Mouse (Mus musculus): ENCODE results near the gene Supt4a.

Supt4a gene

DNA sequence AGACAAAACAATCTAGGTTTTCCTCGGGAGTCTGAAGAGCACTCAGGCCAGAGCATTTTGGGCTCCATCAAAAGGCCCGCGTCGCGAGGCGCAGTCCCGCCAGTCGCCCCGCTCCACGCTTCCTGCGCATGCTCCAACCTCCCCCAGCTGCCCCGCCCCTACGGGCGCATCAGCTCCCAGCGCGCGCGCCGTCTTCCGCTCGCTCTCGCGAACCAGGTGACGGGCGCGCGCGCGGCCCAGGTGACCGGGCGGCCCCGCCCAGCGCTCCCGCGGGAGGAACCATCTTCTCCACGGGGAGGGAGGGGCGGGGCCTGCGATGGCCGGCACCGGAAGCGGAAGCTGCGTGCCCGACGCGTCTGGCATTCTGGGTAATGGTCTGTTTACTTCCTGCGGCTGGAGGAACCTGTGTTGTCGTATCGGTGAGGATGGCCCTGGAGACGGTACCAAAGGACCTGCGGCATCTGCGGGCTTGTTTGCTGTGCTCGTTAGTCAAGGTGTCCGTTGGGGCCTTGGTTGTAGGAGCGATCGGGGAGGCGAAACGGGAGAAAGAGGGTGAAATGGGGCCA lies at the start of gene Supt4a:
TSS of gene Supt4a (plus strand) at position 378 of the 566 bp plus-strand sequence.
- WGBS: under 1% methylated on average over 56 of the region's 57 CpGs

DNA sequence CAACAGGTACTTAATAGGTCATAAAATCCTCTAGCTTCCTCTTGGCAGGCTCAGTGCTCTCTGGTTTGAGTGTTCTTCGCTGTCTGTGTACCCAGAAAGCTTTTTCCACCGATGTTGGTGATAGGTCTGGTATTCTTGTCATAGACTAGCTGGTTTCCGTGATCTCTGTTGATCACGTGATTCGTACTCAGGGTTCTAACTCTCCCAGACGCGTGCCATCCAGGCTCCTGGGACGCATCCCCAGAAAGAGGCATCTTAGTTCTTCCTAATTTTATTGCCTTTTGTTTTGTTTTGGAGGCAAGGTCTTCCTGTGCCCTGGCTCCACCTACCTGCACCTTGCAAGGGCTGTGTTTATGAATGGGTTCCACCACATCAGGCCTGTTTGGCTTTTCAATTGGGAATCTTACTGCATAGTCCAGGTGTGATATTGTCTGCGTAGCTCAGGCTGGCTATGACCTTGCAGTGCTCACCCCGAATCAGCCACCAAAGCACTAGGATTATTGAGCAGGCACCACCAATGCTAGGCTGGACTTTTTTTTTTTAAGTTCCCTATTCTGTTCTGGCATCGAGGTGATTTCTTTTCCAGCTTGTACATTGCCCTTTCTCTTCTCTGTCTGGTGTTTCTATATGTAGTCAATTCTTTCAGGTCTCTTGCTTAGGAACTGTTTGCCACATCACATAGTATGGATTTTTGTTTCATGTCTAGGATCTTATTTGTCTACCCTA lies 48.7 kb upstream of the Supt4a start:
- 85% methylated on average over 11 of the region's 11 CpGs for WGBS

DNA sequence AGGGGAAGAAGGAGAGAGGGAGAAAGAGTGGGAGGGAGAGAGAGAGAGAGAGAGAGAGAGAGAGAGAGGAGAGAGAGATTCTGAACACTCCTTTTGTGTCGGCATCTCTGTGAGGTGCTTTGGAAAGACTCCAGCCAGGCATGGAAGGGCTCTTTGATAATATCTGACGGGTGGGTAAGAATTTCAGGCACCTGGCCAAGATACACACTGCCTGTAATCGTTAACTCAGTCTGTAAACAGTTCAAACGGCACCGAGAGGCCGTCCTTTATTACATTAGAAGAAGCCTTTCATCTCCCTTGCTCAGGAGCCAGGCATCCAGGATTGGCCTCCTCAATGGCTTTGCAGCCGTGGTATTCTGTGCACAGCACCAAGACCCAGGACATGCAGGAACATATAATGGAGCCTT lies 47.9 kb upstream of the Supt4a start:
- WGBS: 44% methylated on average over 7 of the region's 7 CpGs

DNA sequence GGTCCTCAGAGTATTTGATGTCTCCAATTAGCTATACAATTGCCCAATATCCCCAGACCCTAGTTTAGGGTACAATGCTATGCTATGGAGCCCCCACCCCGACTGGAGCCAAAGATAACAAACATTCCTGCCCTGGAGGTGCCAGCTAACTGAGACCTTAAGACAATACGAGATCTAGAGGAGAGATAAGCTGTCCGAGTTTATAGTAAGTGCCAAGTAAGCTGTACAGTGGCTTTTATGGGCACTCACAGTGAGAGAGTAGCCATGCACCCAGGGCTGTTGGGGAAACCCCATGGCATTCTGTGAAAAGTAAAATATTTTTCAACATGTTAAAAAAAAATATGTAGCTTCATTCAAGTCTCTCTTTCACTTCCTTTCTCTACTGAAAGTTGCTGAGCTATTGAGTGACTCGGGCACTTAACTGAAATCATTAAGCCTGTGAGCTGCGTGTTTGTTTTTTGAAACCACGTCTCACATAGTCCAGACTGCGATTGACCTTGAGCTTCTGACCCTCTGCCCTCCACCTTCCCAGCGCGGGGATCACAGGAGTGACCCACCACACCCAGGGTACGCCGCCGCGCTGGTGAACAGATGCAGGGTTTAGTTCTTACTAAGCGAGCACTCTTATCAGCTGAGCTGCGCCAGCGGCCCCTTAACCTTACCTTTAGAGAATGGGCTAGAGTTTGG lies 47.2 kb upstream of the Supt4a start:
- WGBS: 77% methylated on average over 16 of the region's 16 CpGs

DNA sequence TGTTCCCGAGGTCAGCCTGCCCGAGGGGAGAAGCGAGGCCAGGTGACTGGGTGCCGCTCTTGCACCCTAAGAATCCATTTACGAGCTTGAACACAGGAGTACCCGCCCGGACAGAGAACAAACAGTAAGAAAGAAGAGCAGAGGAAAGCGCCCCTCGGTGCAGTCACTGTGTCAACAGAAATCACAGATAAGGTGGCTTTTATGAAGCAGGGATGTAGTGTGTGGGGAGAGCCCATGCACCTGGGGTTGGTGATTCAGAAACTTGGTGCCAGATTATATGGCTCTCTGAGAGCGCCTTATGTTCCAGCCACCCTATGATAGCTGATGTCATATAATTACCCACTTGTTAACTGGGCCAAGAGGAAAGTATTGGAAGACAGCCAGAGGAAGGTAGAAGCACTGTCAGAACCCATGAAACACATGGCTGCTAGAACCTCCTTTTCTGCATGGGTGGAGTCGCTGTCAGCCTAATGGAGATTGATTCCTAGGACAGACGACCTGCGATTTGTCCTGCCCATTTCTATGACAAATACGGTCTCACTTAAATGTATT lies 40.1 kb upstream of the Supt4a start:
- 88% methylated on average over 14 of the region's 14 CpGs for WGBS

DNA sequence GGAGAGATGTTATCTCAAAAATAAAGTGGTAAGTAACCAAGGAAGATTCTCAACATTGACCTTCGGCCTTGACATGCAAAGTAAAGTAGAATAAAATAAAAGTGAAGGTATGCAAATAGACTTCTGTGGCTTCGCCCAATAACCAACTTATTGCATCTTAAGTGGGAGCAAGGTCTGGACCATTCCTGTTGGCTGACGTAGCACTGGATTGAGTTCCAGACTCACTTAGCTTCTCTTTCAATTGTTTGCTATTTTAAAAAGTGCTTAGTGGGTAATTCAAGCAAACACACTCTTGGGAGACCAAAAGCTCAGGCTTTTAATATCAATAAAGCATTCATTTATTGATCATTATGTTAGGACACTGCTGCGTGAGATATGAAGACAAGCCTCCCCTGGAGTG lies 39.2 kb upstream of the Supt4a start:
- 89% methylated on average over 4 of the region's 4 CpGs for WGBS

DNA sequence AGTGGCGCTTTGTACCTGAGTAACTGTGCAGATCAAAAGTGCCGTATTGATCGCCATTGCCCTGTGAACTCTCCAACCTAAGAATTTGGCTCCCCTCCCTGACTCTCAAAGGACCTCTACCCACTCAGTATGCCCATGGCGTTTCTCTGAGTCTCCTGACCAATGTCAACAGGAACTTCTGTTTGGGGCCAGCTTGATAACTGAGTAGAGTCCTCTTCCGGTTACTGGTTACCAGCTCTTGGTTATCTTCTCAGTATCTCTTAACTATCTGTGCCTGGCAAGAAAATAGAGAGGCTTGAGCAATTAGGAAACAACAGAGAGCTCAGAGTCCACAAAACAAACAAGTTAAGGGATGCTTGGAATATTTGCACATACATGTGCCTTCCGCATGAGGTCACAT lies 36.2 kb upstream of the Supt4a start:
- WGBS: 88% methylated on average over 6 of the region's 6 CpGs

DNA sequence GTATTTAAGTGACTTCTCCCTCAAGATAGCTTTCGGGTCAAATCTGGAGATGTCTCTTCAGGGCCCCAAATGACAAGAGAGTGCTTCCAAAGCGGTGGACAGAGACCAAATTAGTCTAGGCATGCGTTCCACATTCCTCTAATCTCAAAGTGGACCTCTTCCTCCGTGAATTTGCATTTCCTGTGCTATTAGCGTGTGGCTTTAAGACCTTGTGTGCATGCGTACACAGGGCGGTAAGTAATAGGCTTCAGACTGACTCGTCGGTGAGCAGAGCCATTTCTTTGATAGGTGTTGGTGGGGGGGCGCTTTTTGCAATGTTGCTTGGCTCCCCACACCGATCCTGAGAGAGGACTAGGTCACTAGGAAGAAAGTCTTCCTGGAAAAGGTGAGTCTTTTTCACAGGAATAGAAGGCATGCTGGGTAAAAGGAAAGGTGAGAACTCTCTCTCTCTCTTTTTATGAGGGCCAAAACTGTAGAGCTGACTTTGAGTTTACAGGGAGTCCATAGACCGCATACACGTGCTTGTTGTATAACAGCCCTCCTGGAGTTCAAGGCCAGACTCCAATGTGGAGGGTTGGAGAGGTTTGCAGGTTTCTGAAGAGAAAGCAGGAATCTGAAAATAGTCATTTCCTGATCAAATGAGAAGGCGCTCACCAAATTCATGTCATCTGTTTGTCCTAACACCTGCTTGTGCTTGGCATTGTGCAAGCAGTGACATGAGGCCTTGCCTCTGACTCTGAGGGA lies 35.3 kb upstream of the Supt4a start:
- WGBS: 86% methylated on average over 14 of the region's 14 CpGs

DNA sequence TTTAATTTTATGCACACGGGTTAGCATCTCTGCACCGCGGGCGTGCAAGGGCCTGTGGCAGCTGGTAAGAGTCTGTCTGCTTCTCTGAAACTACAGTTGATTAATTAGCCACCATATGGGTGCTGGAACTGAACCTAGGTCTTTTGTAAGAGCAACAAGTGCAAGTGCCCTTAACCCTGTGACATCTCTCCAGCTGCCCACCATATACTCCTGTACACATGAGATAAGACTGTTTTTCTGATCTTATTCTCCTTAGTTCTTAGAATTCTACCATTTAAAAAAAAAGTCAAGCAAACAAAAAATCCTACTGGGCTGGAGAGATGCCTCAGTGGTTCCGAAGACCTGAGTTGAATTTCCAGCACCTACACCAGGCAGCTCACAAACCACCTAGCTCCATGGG lies 33.7 kb upstream of the Supt4a start:
- WGBS: 84% methylated on average over 5 of the region's 5 CpGs

DNA sequence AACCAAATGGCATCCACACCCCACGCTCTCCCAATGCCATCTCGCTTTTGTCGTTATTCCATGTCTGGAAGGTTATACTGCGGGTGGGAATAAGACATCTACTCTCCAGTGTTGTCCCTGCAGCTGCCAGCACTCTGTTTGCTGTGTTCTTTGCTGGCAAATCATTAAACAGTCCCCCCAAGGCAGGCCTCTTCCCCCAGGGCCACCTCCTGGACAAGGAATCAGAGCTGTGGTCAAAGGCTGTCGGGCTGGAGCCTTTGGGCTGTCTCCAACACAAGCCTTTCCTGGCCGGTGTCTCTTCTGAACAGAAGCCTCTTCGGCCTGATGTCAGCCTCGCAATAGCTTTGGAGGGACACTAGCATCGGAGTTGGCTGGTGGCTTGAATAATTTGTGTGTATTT lies 33.1 kb upstream of the Supt4a start:
- 72% methylated on average over 9 of the region's 9 CpGs for WGBS

DNA sequence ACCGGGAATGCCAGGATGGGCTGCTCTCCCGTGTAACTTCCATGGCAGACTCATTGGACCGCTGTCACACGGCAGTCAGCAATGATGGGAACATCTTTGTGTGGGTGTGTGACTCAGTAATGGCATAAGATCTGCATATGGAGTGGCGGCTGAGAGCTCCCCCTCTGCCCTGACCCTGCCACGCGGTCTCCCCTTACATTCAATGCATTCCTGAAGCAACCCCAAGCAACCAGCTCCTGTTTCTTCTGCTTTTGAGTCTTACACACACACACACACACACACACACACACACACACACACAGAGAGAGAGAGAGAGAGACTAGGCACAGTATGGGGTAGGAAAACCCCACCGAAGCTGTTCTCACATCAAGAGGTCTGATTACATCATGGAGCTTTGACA lies 29.8 kb upstream of the Supt4a start:
- 60% methylated on average over 8 of the region's 8 CpGs for WGBS

DNA sequence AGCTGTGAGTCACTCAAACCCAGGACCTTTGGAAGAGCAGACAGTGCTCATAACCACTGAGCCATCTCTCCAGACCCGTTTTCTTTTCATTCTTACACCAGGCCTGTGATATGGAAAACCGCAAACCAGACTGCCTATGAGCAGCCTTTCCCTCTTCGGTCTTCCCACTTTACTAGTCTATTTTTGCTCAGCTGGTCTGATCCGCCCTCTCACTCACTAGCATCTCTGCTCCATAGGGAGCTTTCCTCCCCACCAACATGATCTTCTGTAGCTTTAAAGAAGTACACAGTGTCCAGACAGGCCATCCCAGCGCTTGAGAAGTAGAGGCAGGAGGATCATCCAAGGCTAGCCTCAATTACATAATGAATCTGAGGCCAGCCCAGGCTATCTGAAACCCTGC lies 28.4 kb upstream of the Supt4a start:
- 41% methylated on average over 5 of the region's 5 CpGs for WGBS

DNA sequence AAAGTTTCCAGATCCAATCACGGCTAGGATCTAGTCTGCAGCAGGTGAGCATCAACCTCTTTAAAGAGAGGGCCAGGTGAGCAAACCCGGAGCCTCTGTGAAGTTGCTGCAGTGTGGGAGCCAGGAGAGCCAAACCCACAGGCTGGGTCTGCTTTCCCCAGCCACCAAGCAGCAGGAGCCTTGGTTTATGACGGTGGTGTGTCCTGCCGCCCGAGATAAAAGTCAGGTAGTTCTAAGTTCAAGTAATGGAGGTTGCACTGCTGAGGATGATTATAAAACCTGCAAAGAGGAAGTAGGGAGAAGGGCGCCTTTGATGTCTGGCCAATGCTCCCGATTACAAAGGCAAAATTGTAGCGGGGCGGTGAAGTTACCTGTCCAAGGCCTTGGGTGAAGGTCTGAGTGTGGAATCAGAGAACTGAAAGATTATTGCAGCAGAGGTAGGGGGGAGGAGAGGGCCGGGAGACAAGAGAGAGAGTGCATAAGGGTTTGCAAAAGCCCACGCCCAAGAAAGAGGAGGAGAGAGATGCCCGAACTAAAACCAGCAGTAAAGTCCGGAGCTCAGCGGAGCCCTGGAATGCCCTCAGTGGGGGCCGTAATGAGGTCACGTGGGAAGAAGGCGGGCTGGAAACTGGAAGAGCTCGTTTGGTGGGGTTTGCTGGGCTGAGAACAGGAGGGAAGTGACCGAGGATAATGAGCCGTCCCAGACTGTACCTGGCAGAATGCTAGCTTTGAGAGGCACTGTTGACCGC lies 27.7 kb upstream of the Supt4a start:
- 27% methylated on average over 21 of the region's 21 CpGs for WGBS

DNA sequence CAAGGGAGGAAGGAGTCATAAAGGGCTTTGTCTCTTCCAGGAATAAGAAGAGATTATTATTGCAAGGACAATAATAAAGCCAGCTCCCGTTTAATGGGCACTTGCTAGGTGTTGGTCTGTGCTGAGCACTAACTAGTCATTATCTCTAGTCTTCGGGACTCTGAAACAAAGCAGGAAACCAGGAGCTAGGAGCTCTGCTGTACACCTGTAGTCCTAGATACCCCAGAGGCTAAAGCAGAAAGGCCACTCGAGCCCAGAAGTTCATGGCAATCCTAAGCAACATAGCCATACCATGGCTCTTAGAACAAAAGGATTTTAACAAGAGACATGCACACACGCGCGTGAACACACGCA lies 27.1 kb upstream of the Supt4a start:
- WGBS: 72% methylated on average over 7 of the region's 7 CpGs

DNA sequence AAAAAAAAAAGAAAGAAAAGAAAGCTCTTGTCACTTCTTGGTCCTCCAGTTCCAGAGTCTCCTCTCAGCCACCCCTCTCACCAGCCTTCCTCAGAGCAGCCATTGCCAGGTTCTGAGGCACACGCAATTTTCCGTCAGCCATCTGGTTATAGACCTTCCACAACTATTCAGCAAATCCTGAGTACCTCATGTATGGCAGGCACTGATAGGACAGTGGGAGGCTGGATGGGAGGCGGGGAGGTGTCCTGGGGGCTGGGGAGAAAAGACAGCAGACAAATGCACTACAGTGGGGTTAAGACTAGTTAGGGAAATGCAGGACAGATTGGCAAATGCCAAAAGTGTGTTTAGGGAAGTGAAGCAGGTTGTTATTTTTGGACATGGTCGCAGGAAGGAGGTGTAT lies 25.2 kb upstream of the Supt4a start:
- WGBS: 75% methylated on average over 4 of the region's 4 CpGs

DNA sequence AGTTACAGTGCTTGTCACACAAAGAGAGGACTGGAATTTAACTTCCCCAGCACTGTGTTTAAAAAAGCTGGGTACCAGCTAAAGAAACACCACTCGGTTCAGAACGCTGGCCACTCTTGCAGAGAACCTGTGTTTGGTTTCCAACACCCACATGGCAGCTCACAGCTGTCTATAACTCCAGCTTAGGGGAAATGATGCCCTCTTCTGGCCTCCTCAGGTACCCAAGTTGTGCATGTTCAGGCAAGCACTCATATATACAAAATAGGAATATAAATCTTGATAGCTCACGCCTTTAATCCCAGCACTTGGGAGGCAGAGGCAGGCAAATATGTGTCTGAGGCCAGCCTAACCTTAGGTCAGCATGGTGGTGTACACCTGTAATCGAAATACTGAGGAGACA lies 21.4 kb upstream of the Supt4a start:
- 89% methylated on average over 4 of the region's 4 CpGs for WGBS

DNA sequence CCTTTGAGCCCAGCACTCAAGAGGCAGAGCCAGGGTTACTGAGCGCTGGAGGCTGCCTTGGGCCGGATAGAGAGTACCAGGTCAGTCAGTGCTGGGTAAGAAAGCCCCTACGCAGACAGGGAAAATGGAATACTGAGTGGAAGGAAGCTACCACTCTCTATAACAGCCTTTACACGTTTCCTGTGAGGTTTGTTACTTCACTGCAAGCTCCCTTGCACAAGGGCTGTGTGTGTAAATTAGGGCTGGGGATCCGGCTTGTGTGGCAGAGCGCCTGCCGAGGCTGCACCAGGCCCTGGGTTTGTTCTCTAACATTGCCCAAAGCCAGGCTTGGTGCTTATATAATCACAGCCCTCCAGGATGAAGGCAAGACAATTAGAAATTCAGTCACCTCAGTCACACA lies 17.8 kb upstream of the Supt4a start:
- 82% methylated on average over 7 of the region's 7 CpGs for WGBS

DNA sequence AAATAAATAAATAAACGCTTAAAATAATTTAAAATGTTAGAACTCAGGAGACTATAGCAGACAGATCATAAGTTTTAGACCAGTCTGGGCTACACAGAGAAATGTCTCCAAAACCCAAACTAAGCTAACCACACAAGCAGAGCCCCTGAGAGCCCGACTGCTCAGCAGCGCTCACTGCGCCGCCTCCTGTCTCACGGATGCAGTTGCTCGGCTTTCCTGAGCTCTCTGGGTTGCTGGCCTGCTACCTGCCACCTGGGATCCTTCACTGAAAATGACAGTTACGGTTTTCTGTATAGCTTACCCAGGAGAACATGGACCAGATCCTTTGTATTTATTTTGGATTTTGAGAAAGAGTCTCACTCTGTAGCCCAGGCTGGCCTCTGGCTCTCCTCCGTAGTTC lies 17.0 kb upstream of the Supt4a start:
- 81% methylated on average over 9 of the region's 9 CpGs for WGBS

DNA sequence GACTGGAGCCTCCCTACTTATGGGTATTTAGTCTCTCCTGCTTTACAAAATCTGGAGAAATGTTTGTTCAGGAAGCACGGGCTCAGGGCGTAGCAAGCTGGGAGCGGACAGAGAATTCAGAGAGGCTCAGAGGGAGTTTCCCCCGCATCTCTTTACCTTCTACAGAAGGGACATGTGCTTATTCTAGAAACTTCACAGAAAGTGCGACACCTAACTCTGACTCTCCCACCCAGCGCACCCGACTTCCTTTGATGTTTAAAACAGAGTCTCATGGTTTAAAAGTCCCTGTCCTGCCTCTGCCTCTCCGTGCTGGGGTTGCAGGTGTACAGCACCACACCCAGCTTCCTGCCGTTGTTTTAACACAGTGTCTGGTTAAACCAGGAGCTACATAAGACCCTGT lies 16.5 kb upstream of the Supt4a start:
- WGBS: 79% methylated on average over 9 of the region's 9 CpGs

DNA sequence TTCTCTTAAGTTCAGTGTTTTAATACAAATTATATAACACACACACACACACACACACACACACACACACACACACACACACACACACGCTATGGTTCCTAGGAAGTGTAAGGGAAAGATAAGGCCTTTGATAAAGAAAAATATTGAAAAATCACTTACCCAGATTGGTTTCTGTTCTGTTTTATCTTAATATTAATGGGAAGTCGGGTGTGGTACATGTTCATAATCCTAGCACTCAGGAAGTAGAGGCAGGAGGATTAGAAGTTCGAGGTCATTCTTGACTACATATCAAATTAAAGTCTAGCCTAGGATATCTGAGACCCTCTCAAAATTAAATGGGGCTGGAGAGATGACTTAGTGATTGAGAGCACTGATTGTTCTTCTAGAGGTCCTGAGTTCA lies 15.2 kb upstream of the Supt4a start:
- WGBS: 89% methylated on average over 3 of the region's 3 CpGs

DNA sequence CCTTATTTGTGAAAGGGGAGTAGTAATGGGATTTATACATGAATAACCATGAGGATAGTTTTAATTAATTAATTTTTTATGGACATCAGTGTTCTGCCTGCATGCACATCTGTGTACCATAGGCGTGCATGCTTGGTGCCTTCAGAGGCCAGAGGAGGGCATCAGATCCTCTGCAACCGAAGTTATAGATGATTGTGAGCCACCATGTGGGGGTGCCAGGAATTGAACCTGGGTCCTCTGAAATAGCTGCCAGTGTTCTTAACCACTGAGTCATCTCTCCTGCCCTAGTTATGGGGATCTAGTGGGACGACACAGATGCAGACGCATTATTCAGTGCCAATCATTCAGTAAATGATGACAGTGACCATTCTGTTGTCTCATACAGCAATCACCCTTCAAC lies 14.5 kb upstream of the Supt4a start:
- WGBS: 84% methylated on average over 4 of the region's 4 CpGs
